Mouse (Mus musculus) intestine, postnatal 0 days (tissue): ENCODE results near the gene Pop5. TPM values are rescaled to one million over a fixed set of nuclear protein-coding genes. Genes with fewer than 3 reads are reported as not detected.

Experiments
- ATAC-seq: fragments of 200-750 bp; cut with Nextera tagmentation; 2 replicates; pipeline ENCODE4 v1.8.0; 2017; ENCODE audit warnings: mild to moderate bottlenecking, moderate TSS enrichment, moderate library complexity
- H3K27ac ChIP-seq: fragments of 300-500 bp; sonication (generic); 2 replicates; pipeline ENCODE4 v1.5.1; 2014; ENCODE audit warnings: mild to moderate bottlenecking, low read depth, low read length, moderate library complexity
- H3K27me3 ChIP-seq: fragments of 300-500 bp; sonication (generic); replicated peaks from 2 replicates; pipeline ENCODE4 v1.6.1; 2014; ENCODE audit warnings: low read length, mixed read lengths; ENCODE audit not compliant: control insufficient read depth, insufficient read depth
- H3K36me3 ChIP-seq: fragments of 300-500 bp; sonication (generic); 2 replicates; pipeline ENCODE4 v1.6.1; 2014; ENCODE audit warnings: mild to moderate bottlenecking, moderate library complexity; ENCODE audit not compliant: control insufficient read depth, insufficient read depth
- H3K4me1 ChIP-seq: fragments of 300-500 bp; sonication (generic); replicated peaks from 2 replicates; pipeline ENCODE4 v1.6.1; 2014; ENCODE audit warnings: antibody characterized with exemption, low read length, mixed read lengths; ENCODE audit not compliant: control insufficient read depth, insufficient read depth
- H3K4me2 ChIP-seq: fragments of 300-500 bp; sonication (generic); replicated peaks from 2 replicates; pipeline ENCODE4 v1.6.1; 2014; ENCODE audit warnings: low read depth, mild to moderate bottlenecking, moderate library complexity
- H3K4me3 ChIP-seq: fragments of 300-500 bp; sonication (generic); 2 replicates; pipeline ENCODE4 v1.5.1; 2014; ENCODE audit warnings: low read depth, low read length
- H3K9ac ChIP-seq: fragments of 300-500 bp; sonication (generic); 2 replicates; pipeline ENCODE4 v1.6.1; 2014; ENCODE audit warnings: mild to moderate bottlenecking, low read depth, low read length
- H3K9me3 ChIP-seq: fragments of 300-500 bp; sonication (generic); 2 replicates; pipeline ENCODE4 v1.6.1; 2016; ENCODE audit warnings: mixed run types; ENCODE audit not compliant: control insufficient read depth
- CTCF ChIP-seq: sonication (generic); IDR thresholded peaks from 2 replicates; pipeline ENCODE4 v1.5.1; 2016; ENCODE audit warnings: low read depth, mild to moderate bottlenecking, control low read depth, antibody characterized with exemption, moderate library complexity
- WGBS: fragments of 180-500 bp; shearing (Covaris S2); extraction: QIAGEN DNeasy Blood & Tissue Kit; methylation state at CpG from one replicate; pipeline ENCODE4 v1.1.7; 2014; 5-methylcytosine and 5-hydroxymethylcytosine counted together
- polyA plus RNA-seq: library from polyadenylated mRNA; unstranded; fragments of >200 nt; fragmentation: Nextera tagmentation; extraction: Ambion mirVana; gene quantifications from 2 replicates; pipeline ENCODE4 v1.2.1, GENCODE M21; 2015

The Pop5 gene
- polyA plus RNA-seq, 1 experiment from 2014 or later, result 77.1 TPM

- Histone ChIP-seq H3K4me2 (no peak overlapping the region), H3K27ac (no peak overlapping the region), H3K9ac (no peak overlapping the region), H3K9me3 (no peaks in the 10 kb centered on the region), H3K4me3 (no peak overlapping the region), H3K4me1 (peaks cover 5% of the 10 kb centered on the region), H3K27me3 (peaks cover 59% of the 10 kb centered on the region), H3K36me3 (no peaks in the 10 kb centered on the region)
- no peak for TF ChIP-seq CTCF
- ATAC-seq, result no peak
- WGBS, result 13% methylated on average over 29 of the region's 29 CpGs
Measured at GRCm38 (mm10) chr5:115191880-115192827, 43.5 kb upstream of the Pop5 start.

DNA sequence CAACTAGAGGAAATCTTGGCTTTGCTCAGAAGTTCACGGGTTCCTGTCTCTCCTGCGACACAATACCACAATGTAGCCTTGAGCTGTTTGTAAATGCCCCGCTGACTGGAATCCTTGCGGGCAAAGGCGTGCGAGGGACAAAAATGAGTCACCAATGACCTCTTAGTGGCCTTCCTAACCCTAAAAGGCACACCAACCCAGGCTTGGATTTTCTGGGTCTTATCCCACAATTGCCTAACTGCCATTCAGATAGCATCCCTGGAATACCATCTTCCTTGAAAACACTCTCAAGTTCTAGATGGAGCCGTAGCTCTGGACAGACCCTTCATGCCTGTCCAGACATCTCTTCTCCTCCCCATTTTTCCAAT is 42.8 kb upstream of the Pop5 start:
- H3K9ac ChIP-seq, result no peak overlapping the region
- no peaks in the 10 kb centered on the region for H3K36me3 ChIP-seq
- peaks cover 59% of the 10 kb centered on the region for H3K27me3 ChIP-seq
- no peaks in the 10 kb centered on the region for H3K9me3 ChIP-seq
- TF ChIP-seq CTCF, result no peak
- WGBS, result 15% methylated on average over 7 of the region's 7 CpGs
- peak overlapping the region; percentile 56 for H3K4me3 ChIP-seq
- no peak for ATAC-seq
- H3K4me1 ChIP-seq, result peaks cover 5% of the 10 kb centered on the region
- H3K4me2 ChIP-seq, result peak overlapping the region; percentile 99
- H3K27ac ChIP-seq, result no peak overlapping the region

- ATAC-seq, result peak; percentile 63
- peaks cover 5% of the 10 kb centered on the region for H3K4me1 ChIP-seq
- under 1% methylated on average over 34 of the region's 34 CpGs for WGBS
- H3K9ac ChIP-seq, result 0 out of 2 replicates have a peak overlapping the region, but pooled peaks have one; percentile 17
- H3K4me2 ChIP-seq, result peak overlapping the region; percentile 99
- peaks cover 59% of the 10 kb centered on the region for H3K27me3 ChIP-seq
- H3K27ac ChIP-seq, result no peak overlapping the region
- H3K36me3 ChIP-seq, result no peaks in the 10 kb centered on the region
- no peaks in the 10 kb centered on the region for H3K9me3 ChIP-seq
- no peak for TF ChIP-seq CTCF
- peak overlapping the region; percentile 56 for H3K4me3 ChIP-seq
Measured at GRCm38 (mm10) chr5:115193226-115193625, 42.4 kb upstream of the Pop5 start.

DNA sequence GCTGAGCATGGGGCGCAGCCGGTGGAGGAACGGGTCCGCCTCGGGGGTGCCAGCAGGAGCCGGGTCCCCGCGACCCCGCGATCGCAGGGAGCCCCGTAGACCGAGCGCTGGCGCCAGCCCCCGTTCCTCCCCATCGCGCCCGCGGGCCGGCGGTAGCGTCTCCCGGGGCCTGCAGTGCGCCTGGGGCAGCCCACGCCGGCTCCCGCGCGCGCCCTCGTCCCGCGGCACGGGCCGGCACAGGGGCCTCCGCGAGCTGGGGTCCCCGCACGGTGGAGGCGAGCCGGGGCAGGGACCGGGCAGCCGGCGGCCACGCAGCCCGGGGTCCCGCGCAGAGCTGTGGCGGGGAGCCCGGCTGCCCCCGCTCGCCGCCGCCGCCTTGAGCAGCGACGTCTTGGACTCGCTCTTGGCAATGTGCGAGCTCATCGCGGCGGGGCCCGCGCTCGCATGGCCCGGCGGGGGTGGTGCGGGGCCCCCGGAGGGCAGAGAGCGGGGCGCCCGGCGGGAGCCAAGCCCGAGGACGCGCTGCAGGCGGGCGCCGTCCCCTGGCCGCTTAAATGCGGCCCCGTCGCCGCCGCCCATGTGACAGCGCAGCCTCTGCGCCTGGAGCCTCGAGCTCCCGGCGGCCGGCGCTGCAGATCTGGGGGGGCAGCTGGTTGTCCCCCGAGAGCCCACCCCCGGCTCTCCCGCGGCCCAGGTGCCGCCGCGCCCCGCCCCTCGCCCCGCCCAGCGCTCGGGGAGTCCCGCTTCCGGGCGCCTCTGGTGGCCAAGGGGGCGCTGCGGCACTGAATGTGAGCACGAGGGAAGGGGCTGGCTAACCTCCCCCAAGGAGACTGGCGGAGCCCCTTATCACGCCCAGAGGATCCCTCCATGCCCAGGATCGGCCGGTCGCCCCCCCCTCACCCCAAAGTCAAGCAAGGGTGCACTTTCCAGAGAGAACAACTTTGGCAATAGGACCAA is 41.7 kb upstream of the Pop5 start, which contains the start of gene Cabp1:
TSS of gene Cabp1 (minus strand) at position 713 of the 957 bp plus-strand sequence.
- ATAC-seq, result peak; percentile 29
- peak; percentile 60 for TF ChIP-seq CTCF
- Histone ChIP-seq H3K4me1 (peaks cover 5% of the 10 kb centered on the region), H3K27me3 (peaks cover 59% of the 10 kb centered on the region), H3K9me3 (no peaks in the 10 kb centered on the region), H3K4me3 (peak within 1 kb of the TSS; percentile 56), H3K27ac (no peak within 1 kb of the TSS), H3K9ac (0 out of 2 replicates have a peak within 1 kb of the TSS, but pooled peaks have one; percentile 17), H3K4me2 (peak within 1 kb of the TSS; percentile 99), H3K36me3 (no peaks in the 10 kb centered on the region)
- under 1% methylated on average over 71 of the region's 116 CpGs for WGBS

GRCm38 (mm10) chr5:115194626-115195221 is 40.9 kb upstream of the Pop5 start:
- Histone ChIP-seq H3K27me3 (peaks cover 55% of the 10 kb centered on the region), H3K4me2 (peak overlapping the region; percentile 99), H3K9me3 (no peaks in the 10 kb centered on the region), H3K4me3 (peak overlapping the region; percentile 56), H3K4me1 (peaks cover 5% of the 10 kb centered on the region), H3K9ac (no peak overlapping the region), H3K36me3 (no peaks in the 10 kb centered on the region), H3K27ac (no peak overlapping the region)
- no peak for TF ChIP-seq CTCF
- 6% methylated on average over 12 of the region's 12 CpGs for WGBS
- no peak for ATAC-seq
